ENCODE assay signal across 9 mouse cellular contexts in the genomic region with DNA sequence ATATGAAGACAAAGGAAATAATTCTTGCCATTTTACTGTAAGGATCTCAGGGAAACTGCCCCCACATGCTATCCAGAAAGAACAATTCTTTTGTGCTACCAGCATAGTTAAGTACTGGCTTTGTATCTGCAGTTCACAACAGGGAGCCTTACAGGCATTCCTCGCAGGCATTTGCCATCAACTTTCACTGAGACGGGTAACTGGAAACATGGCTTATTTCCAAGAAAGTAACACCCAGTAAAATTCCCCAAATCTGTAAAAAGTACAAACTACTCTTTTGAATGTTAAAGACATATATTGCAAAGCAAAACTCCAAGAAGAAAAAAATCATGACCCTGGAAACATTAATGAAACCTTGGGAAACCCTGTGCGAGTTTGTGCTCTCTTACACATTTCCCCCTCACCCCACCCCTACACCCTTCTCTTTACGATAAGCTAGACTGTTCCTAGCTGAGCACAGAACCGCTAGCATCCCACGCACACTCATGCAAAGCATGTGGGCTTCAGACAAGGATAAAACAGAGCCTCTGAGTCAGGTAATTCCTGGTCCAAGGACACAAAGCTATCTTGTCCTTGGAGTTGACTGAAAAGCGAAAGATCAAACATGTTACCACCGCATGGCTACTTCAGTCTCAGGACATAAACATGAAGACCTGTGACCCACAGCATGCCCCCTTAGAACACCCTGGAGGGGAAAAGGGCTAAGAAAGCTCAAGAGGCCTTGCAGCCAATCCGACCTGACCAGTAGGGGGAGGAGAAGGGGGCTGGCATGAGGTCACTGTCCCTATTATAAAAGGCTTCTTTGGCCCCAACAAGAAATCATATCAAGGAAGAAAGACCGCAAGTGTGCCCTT. TPM values are rescaled to one million over a fixed set of nuclear protein-coding genes. Genes with fewer than 3 reads are reported as not detected.
DNase-seq lines count a peak whose midpoint lies in the region; ATAC-seq lines count a peak whose summit lies in the region.
"Had no signal": no experiment of that assay in that cellular context is flagged by ENCODE, and none has a peak within 500 bp of the region (broad histone marks: within the 10 kb centered on the region; RNA-seq: fewer than 3 reads in every experiment).

No protein-coding gene starts in this region.

- H3K4me2 ChIP-seq in heart, embryonic 16.5 days (ENCODE audit: low read depth, low read length), result 0 out of 2 replicates have a peak overlapping the region, but pooled peaks have one; percentile 17
- no peak overlapping the region for H3K4me2 ChIP-seq in midbrain, embryonic 14.5 days (ENCODE audit: low read length)
- no peak overlapping the region for H3K4me2 ChIP-seq in forebrain, embryonic 13.5 days
- peak overlapping the region; percentile 1; the same call in 1 of the 2 replicates for H3K4me2 ChIP-seq in stomach, embryonic 16.5 days (ENCODE audit: low read depth, low read length)
- H3K4me2 ChIP-seq: liver, embryonic 15.5 days had no signal

- peaks cover 46% of the 10 kb centered on the region for H3K4me1 ChIP-seq in heart, embryonic 16.5 days (ENCODE audit: control insufficient read depth, insufficient read depth, low read length)
- peaks cover 37% of the 10 kb centered on the region for H3K4me1 ChIP-seq in midbrain, embryonic 10.5 days
- peaks cover 4% of the 10 kb centered on the region; the same call in 1 of the 2 replicates for H3K4me1 ChIP-seq in midbrain, embryonic 14.5 days (ENCODE audit: control insufficient read depth, insufficient read depth, low read length)
- peaks cover 40% of the 10 kb centered on the region for H3K4me1 ChIP-seq in forebrain, embryonic 13.5 days
- H3K4me1 ChIP-seq in stomach, embryonic 16.5 days (ENCODE audit: control insufficient read depth, insufficient read depth, low read length), result peaks cover 68% of the 10 kb centered on the region

- intact Hi-C loops in heart, postnatal 14 days (cut with DNase I), result no loop called here

- H3K27ac ChIP-seq in heart, embryonic 16.5 days (ENCODE audit: low read length), result peak overlapping the region; percentile 51
- peak overlapping the region; percentile 15; the same call in 1 of the 2 replicates for H3K27ac ChIP-seq in midbrain, embryonic 10.5 days (replicated peaks)
- H3K27ac ChIP-seq in midbrain, embryonic 14.5 days (replicated peaks; ENCODE audit: low read depth, low read length), result no peak overlapping the region
- peak overlapping the region; percentile 14; the same call in 1 of the 2 replicates for H3K27ac ChIP-seq in forebrain, embryonic 13.5 days
- H3K27ac ChIP-seq in stomach, embryonic 16.5 days (ENCODE audit: low read length), result peak overlapping the region; percentile 34
- H3K27ac ChIP-seq: liver, embryonic 15.5 days had no signal

- no peak overlapping the region for H3K4me3 ChIP-seq in heart, embryonic 16.5 days (ENCODE audit: low read length)
- H3K4me3 ChIP-seq in midbrain, embryonic 10.5 days, result no peak overlapping the region
- no peak overlapping the region for H3K4me3 ChIP-seq in midbrain, embryonic 14.5 days (replicated peaks; ENCODE audit: low read depth, low read length)
- no peak overlapping the region for H3K4me3 ChIP-seq in forebrain, embryonic 13.5 days
- H3K4me3 ChIP-seq in stomach, embryonic 16.5 days (replicated peaks; ENCODE audit: low read length), result no peak overlapping the region
- H3K4me3 ChIP-seq: liver, embryonic 15.5 days had no signal

- ATAC-seq in heart, embryonic 16.5 days (replicated peaks; ENCODE audit: extremely low read depth, insufficient read depth, low FRiP score), result no peak
- no peak for ATAC-seq in midbrain, embryonic 14.5 days (ENCODE audit: low FRiP score, low TSS enrichment)
- ATAC-seq in forebrain, embryonic 13.5 days, result 0 out of 2 replicates have a peak, but pooled peaks have one; percentile 39
- ATAC-seq in stomach, embryonic 16.5 days (ENCODE audit: insufficient read depth, low FRiP score), result no peak; the same call in 1 of the 2 replicates

- H3K9me3 ChIP-seq in heart, embryonic 16.5 days (replicated peaks; ENCODE audit: control insufficient read depth, low read length), result 0 out of 2 replicates have a peak, but pooled peaks cover 1% of the 10 kb centered on the region
- no peaks in the 10 kb centered on the region for H3K9me3 ChIP-seq in midbrain, embryonic 10.5 days (replicated peaks)
- H3K9me3 ChIP-seq in midbrain, embryonic 14.5 days (ENCODE audit: control insufficient read depth, low read length), result no peaks in the 10 kb centered on the region
- no peaks in the 10 kb centered on the region for H3K9me3 ChIP-seq in forebrain, embryonic 13.5 days (replicated peaks)
- no peaks in the 10 kb centered on the region for H3K9me3 ChIP-seq in stomach, embryonic 16.5 days (replicated peaks; ENCODE audit: control insufficient read depth, low read length)
- H3K9me3 ChIP-seq: liver, embryonic 15.5 days had no signal

- no peaks in the 10 kb centered on the region for H3K36me3 ChIP-seq in heart, embryonic 16.5 days (ENCODE audit: control insufficient read depth, insufficient read depth)
- H3K36me3 ChIP-seq in midbrain, embryonic 10.5 days, result no peaks in the 10 kb centered on the region
- H3K36me3 ChIP-seq in midbrain, embryonic 14.5 days (ENCODE audit: control insufficient read depth, insufficient read depth, low read length), result no peaks in the 10 kb centered on the region
- H3K36me3 ChIP-seq in forebrain, embryonic 13.5 days (ENCODE audit: poor library complexity, severe bottlenecking), result no peaks in the 10 kb centered on the region
- no peaks in the 10 kb centered on the region for H3K36me3 ChIP-seq in stomach, embryonic 16.5 days (ENCODE audit: control insufficient read depth, insufficient read depth, low read length)
- H3K36me3 ChIP-seq: liver, embryonic 15.5 days had no signal

- DNase-seq in heart, postnatal 14 days, result no peak
- DNase-seq in midbrain, embryonic 10.5 days (ENCODE audit: low spot score), result no peak
- no peak for DNase-seq in midbrain, embryonic 14.5 days
- no peak for DNase-seq in urinary bladder, postnatal 10 days (ENCODE audit: low spot score)
- no peak for DNase-seq in adrenal gland, adult 8-10 months

- 47% methylated on average over 10 of the region's 10 CpGs for WGBS in heart, embryonic 16.5 days
- 51% methylated on average over 10 of the region's 10 CpGs for WGBS in midbrain, embryonic 10.5 days
- 52% methylated on average over 10 of the region's 10 CpGs for WGBS in midbrain, embryonic 14.5 days
- WGBS in forebrain, embryonic 13.5 days, result 38% methylated on average over 10 of the region's 10 CpGs
- 44% methylated on average over 10 of the region's 10 CpGs for WGBS in stomach, embryonic 16.5 days

- H3K9ac ChIP-seq in heart, embryonic 16.5 days (ENCODE audit: low read length), result no peak overlapping the region
- H3K9ac ChIP-seq in midbrain, embryonic 14.5 days (replicated peaks; ENCODE audit: low read length), result no peak overlapping the region
- no peak overlapping the region for H3K9ac ChIP-seq in forebrain, embryonic 13.5 days
- 0 out of 2 replicates have a peak overlapping the region, but pooled peaks have one; percentile 36 for H3K9ac ChIP-seq in stomach, embryonic 16.5 days (ENCODE audit: low read length)
- H3K9ac ChIP-seq: liver, embryonic 15.5 days had no signal

- H3K27me3 ChIP-seq in heart, embryonic 16.5 days (ENCODE audit: control insufficient read depth, insufficient read depth, low read length), result no peaks in the 10 kb centered on the region
- H3K27me3 ChIP-seq in midbrain, embryonic 10.5 days (ENCODE audit: low read depth, poor library complexity, severe bottlenecking), result no peaks in the 10 kb centered on the region
- no peaks in the 10 kb centered on the region for H3K27me3 ChIP-seq in midbrain, embryonic 14.5 days (ENCODE audit: control insufficient read depth, insufficient read depth, low read length)
- H3K27me3 ChIP-seq in forebrain, embryonic 13.5 days, result no peaks in the 10 kb centered on the region
- no peaks in the 10 kb centered on the region for H3K27me3 ChIP-seq in stomach, embryonic 16.5 days (ENCODE audit: control insufficient read depth, insufficient read depth, low read length)
- H3K27me3 ChIP-seq: liver, embryonic 15.5 days had no signal

RNA-seq across cellular contexts. Expression of gene Tns3, which starts 11.3 kb away (rescaled TPM):
- polyA plus RNA-seq in heart, embryonic 16.5 days (2015; fragmentation: Nextera tagmentation; extraction: Ambion mirVana), result 20.2 and 23.6 TPM in 2 replicates
- total RNA-seq in heart, postnatal 14 days (2021), result 10 to 100 TPM; 21.1 to 23.2 TPM
- polyA plus RNA-seq in midbrain, embryonic 10.5 days (2016; fragmentation: Nextera tagmentation; extraction: Ambion mirVana), result 9.1 and 9.7 TPM in 2 replicates
- polyA plus RNA-seq in midbrain, embryonic 14.5 days (2014; fragmentation: Nextera tagmentation; extraction: Ambion mirVana), result 3.8 and 4.4 TPM in 2 replicates
- polyA plus RNA-seq in forebrain, embryonic 13.5 days (2015; fragmentation: Nextera tagmentation; extraction: Ambion mirVana), result 6.6 and 7.3 TPM in 2 replicates
- 28.0 and 30.4 TPM in 2 replicates for polyA plus RNA-seq in stomach, embryonic 16.5 days (2015; fragmentation: Nextera tagmentation; extraction: Ambion mirVana)
- 100 to 1,000 TPM in 1 of 4 experiments, 10 to 100 TPM in 3; 52.3 to 101 (median 81.1) TPM for total RNA-seq in adrenal gland, adult 8-10 months (2022)

Comparison
In these comparisons a context has a peak if more than half of its experiments do, and no peak if none do; other contexts are left out.
1. H3K4me2 ChIP-seq: peak in heart, embryonic 16.5 days (single experiment) and stomach, embryonic 16.5 days (single experiment); none in midbrain, embryonic 14.5 days (single experiment) and forebrain, embryonic 13.5 days (single experiment).